Mouse (Mus musculus): ENCODE data around the gene Selenom.
A peak's percentile ranks its signal among the peaks of the same experiment; 100 is the strongest.

Selenom gene

DNA sequence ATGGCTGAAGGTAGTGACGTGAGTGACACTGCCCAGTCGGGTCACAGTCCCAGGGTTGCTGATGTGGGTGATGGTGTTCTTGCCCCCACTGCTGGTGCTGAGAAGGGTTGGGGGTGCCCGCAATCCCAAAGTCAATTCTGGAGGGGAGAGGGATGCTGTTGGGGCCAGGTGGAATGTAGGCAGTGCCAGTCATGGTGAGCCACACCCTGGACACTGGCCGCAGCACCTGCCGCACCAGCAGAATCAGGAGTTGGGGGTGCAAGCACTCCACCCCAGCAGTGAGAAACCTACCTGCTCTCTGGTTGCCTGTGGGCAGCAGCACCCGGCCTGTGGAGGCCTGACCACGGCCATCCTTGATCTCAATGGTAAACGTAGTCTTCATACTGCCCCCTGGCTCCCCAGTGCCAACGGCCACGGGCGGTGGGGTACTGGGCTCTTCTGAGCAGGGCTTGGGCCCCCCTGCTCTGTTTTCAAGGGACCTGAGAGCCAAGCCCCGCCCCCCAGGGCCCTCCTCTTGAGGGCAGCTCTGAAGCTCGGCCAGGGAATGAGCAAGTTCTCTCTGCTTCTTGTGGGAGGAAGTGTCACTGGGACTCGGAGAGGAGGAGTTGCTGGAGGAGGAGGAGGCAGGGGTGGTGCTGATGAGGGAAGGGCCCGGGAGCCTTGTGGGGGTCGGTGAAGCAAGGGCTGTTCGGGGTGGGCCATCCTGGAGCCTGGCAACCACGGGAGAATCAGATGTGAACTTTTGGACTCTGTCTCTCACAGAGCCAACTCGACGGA is 15.2 kb downstream of the Selenom start:
- no peak for DNase-seq (ENCODE audit: low read depth, low spot score)

DNA sequence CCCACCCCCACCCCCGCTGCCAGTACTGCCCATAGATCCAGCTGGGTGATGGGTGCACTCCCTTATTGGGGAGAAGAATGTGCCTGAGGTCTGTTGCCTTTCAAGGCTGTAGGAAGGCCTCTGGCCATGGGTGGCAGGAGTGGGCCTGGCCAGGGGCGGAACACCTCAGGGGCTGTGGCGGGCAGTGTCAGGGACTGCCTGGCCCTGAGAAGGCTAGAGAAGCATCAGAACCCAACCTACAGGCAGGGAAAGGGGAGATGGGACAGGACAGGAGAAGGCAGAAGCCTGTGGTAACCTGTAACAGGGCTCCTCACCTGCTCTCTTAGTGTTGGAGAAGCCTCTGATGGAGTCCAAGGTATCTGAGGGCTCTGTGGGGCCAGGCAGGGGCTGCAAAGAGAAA is 16.2 kb downstream of the Selenom start:
- DNase-seq (ENCODE audit: low read depth, low spot score) = no peak

DNA sequence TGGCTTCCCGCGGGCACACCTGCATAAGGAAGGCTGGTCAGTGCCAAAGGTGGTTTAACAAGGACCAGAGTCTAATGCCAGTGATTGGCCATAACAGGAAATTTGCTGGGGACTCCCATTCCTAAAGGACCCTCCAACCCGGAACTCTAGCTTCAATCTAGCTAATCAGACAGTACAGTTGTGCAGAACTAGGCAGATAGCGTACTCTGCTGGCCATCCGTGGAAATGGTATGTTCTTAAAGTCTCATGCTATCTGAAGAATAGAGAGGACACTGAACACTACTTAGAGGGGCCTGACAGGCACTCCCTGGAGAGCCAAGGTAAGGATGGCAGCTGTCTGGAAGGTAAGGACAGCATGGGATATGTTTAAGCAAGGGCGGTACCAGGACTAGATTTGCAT is 17.1 kb downstream of the Selenom start:
- no peak for DNase-seq (ENCODE audit: low read depth, low spot score)

DNA sequence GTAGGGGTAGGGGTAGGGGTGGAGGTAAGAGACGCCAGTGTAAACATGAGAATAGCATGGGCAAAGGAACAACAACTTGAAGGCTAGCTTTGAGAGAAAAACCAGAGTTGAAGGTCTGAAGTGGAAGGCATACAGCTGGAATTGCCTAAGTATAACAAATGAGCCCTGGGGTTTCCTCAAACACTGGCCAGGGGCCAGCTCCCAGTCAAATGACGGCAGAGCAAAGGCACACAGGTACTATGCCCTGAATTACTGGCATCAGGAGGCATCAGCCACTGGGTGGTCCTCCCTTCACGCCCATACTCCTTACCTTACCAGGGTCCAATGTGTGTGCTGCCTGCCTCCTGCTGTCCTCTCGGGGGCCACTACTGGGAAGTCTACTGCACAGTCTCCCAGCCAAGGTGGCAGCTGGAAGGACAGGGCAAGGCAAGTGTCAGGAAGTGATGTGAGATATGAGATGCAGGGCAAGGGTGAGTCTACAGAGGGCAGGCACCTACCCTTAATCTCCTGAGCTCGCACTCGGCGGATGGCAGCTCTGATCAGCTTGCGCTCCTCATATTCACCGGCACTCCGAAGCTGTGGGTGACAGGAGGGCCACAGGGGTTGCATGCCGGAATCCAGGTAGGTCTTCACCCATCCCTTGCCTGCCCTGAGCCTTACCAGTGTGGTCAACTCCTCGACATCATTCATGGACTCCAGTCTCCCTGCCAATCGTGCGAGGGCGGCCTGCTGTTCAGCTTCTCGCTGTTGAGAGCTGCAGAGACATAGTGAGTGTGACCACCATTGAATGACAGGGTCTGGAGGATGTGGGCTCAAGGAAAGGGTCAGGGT is 17.8 kb downstream of the Selenom start:
- no peak for DNase-seq (ENCODE audit: low read depth, low spot score)

DNA sequence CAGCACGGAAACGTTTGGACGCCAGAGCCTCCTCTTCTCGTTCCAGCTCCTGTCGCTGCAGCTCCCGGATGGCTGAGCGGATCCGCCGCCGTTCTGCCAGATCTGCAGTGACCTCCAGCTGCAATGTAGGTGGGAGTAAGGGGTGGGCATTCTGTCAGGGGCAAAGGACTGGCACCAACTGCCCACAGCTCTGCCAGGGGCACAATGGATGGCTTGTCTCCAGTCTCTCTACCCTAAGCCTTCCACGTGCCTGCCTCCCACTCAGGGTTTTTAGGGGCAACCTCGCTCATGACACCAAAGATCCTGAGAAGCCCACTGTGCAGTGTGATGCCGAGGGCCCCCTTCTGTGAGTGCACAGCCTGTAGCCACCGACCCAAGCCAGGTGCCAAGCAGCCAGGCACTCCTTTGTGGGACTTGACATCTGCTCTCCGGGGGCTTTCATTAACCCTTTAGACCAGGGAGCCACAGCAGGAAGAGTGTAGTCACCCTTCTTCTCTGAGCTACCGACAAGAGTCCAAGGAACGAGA is 19.0 kb downstream of the Selenom start:
- DNase-seq (ENCODE audit: low read depth, low spot score) = no peak

DNA sequence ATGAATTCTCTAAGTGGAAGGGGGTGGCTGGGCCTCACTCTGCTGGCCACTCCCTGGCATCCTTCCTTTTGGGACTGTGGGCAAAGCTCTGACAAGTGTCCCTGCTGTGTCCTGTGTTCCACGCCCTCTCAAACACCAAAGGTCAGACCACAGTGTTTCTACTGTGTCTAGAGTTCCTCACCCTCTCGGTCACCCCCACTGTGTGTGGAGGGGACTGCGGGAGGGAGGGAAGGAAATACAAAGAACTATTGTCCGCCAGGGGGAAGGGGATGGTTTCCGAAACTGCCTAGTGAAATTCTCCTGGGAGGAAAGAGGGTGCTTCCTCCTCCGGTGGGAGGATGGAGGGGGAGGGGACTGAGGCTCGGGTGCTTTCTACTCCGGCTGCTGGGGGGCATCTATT is 20.5 kb downstream of the Selenom start:
- DNase-seq (ENCODE audit: low read depth, low spot score) = no peak

DNA sequence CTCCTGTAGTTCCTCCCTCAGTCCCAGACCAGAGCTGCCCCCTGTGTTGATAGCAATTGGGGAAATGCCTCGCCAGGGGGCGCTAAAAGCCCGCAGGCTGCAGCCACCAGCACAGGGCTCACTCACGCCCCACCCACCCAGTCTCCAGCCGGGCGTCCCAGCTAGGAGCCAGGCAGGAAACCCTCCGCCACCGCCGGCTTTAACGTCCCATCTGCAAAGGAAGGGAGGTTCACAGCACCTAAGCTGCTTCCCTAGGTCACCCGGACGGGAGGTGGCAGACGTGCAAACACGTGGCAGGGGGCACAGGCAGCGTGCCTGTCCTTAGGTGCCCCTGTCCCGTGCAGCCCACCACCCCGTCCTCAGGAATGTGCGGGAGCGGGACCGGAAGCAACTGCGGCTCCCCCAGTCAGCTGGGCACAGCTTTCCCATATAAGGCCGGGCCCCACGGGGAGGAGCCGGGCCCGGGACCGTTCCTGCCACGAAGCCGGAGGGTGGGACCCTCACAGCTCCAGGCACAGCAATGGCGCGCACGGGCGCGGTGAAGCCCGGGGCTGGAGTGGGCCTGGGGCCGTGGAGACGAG is 21.0 kb downstream of the Selenom start:
- peak; percentile 91 for DNase-seq (ENCODE audit: low read depth, low spot score)

DNA sequence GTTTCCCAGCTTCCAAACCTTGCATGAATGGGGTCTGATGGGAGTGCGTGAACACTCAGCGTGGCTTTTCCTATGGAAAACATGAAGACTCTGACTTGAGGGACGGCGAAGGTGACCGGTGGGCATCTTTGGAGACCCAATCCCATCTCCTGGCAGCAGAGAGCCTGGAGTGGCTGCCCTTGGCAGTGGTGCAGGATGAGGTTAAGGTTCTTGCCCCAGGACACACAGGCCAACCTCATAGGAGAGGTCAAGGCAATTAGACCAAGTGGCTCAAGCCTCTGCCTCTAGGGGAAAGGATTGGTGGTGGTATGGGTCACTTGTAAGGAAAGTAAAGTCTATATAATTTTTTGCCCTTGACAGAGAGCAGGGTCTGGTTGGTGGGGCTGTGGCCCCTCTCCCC is 21.6 kb downstream of the Selenom start:
- no peak for DNase-seq (ENCODE audit: low read depth, low spot score)

DNA sequence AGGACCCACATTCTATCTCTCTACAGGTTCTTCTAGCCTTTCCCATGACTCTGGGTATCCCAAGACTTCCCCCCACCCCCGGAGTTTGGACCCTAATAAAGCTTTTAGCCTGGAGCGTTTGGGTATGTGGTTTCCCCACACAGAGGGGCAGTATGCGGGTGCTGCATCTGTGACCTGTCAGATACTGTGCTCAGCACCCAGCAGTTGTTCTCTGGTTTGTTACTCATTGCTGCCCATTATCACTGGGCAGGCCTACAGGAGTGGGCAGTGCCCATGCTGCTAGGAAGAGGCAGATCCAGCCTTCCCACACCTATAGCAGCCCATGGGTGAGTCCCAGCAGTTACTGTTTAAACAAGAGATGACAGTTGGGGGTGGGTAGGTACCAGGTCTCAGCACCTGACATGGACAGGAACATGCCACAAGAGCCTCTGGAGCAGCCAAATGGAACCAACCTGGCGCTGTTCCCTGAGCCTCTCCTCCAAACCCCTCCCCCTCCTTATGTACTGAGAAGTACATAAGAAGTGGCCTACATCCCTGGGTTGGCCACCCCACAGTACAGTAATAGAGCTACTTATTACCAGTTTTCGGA is 22.4 kb downstream of the Selenom start:
- DNase-seq (ENCODE audit: low read depth, low spot score) = no peak

DNA sequence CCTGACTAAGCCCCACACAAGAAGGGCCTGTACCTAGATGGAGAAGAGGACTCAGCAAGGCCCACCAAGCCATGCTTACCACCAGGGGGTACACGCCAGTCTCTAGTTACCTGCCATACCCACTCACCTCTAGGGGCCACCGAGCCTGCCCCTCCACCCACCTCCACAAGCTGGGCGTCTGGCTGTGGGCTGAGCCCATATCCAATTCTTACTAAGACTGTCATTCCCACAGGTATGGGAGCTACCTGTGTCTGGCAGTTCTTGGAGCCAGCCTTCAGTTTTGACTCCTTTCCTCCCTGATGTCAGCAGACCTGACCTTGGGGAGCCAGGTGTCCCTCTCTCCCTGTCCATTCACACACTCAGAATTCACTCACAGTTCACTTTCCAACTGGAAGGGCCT is 23.2 kb downstream of the Selenom start:
- DNase-seq (ENCODE audit: low read depth, low spot score) = peak; percentile 21

DNA sequence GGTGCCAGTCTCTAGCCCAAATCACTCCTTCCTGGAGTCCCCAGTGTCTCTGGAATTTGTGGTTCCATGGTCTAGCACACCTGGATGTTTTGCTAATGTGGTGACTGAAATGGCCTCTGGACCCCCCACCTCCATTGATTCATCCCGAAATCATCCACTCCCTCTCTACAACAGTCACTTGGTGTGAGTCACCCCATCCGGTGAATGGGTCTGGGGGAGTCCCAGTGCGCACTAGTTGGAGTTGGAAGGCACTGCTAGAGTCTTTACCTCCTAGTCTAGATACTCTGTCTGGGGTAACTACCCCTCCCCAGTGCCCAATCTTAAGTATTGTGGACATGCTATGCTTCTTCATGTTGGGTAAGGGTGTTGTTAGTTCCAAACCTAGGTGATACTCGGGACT is 23.9 kb downstream of the Selenom start:
- no peak for DNase-seq (ENCODE audit: low read depth, low spot score)

DNA sequence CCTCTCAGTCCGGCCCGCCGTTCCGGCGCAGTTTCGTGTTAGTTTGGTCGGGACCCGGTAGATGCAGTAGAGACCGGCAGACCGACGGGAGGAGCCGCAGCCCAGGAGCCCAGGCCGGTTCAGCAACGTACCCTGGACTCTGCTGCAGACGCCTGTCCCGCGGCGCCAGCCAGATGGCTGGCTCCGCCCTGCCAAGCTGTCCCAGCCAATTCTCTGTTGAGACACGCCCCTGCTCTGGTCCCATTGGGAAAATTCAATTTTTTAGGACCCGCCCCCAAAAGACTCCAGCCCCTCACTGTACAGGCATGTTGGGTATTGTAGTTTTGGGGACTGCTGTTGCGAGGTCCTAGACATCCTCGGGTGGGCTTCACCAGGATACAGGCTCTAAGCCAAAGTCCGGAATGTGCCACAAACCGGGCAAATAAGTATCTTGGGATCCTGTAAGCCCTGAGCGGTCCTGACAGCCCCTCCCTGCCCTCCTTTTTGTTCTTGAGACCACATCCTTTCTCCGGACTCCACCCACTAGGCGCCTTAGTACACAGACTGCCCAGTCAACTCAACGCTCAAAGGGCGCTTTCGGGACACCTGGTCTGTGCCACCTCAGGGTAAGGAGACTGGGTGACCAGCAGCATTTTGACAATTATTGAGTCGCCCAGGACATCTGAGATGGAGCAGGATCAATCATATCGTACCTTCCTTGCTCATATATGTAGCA is 24.8 kb downstream of the Selenom start:
- peak; percentile 83 for DNase-seq (ENCODE audit: low read depth, low spot score)

DNA sequence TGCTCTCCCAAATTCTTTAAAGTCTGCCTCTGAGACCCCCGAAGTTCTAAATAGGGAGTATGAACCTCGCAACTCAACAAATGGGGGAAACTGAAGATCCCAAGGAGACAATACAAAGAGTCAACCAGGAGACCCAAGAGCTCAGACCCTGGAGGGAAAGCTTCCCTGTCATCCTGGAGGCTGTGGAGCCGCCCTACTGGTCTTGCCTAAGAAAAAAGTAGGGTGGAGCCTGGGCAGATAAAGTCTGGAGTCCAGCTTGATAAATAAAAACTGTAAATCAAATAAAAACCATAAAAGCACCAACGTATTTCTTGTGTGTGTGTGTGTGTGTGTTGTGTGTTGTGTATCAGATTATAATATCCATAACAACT is 25.3 kb downstream of the Selenom start:
- no peak for DNase-seq (ENCODE audit: low read depth, low spot score)

DNA sequence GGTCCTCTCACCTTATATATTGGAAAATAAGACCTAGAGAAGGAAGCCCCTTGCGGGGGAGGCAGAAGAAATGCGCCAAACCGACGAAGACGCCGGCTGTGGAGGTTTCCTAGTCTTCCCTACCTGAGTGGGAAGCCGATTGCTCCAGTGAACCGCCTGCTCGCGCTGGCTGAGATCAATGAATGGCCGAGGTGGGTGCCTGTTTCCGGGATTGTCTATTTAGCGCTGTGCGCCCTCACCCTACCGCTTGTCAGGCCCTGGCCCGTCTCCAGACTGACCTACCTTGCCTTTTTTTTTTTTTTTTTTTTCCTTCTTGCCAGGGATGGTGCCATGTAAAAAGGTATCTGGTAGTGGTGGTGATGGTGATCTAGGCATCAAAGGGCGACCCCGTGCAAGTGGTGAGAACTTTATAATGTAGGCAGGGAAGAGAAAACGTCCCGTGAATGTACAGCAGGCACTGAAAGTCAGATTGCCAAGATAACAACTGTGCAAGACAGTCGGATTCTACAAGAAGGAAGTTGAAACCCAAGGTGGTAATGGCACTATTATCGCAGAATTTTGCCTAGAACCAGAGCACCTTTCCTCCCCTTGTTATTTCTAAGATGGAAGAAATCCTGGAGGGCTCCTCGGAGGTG is 26.1 kb downstream of the Selenom start, which contains the start of gene Smtn:
TSS of gene Smtn (minus strand) at position 162 of the 635 bp plus-strand sequence.
- DNase-seq (ENCODE audit: low read depth, low spot score) = no peak

DNA sequence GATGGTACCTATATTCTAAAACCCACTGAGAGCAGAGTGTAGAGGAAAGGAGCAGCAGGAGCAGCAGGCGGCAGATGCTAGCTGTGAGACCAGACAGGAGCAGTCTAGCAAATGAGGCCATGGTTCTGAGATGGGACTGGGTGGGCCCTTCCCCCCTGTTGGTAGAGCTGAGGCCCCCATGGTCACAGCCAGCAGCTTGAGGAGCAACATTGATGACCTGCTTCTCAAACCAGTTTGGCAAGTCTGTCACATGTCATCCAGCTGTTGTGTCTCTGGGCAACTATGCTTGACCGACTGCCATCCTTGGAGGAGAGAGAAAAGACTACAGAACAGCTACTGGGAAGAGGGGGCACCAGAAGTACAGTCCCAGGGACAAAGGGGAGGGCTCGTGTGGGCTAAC is 27.4 kb downstream of the Selenom start:
- DNase-seq (ENCODE audit: low read depth, low spot score) = no peak

DNA sequence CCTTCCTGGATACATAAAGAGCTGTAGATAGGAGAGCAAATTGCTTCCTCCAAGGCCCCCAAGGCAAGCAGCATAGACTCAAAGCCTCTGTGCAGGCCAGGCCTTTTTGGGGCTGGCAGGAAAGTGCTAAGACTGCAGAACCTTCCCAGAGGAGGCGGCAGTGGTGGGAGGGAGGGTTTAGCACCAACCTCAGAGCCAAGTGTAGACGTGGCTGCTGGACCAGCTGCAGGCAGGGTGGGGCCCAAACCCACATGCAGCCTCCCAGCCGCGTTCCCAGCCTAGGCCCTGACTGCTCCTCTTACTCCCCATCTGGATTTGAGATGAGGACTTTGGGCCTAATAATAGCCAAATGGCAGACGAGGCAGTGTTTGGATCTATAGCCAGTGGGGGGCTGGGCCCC is 28.5 kb downstream of the Selenom start:
- no peak for DNase-seq (ENCODE audit: low read depth, low spot score)

DNA sequence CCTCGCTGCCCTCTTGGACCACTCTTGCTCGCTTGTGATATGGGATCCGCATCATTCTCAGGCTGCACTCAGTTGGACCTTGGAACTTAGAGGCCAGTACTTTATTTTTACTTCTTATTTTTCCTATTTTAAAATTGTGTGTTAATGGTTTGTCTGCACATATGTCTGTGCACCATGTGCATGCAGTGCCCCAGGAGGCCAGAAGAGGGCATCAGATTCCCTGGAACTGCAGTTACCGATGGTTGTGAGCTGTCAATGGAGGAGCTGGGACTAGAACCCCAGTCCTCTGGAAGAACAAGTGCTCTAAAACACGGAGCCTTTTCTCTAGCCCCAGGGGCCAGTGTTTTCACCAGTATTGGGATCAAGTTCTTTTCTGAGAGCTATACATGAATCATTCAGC is 29.9 kb downstream of the Selenom start:
- no peak for DNase-seq (ENCODE audit: low read depth, low spot score)

DNA sequence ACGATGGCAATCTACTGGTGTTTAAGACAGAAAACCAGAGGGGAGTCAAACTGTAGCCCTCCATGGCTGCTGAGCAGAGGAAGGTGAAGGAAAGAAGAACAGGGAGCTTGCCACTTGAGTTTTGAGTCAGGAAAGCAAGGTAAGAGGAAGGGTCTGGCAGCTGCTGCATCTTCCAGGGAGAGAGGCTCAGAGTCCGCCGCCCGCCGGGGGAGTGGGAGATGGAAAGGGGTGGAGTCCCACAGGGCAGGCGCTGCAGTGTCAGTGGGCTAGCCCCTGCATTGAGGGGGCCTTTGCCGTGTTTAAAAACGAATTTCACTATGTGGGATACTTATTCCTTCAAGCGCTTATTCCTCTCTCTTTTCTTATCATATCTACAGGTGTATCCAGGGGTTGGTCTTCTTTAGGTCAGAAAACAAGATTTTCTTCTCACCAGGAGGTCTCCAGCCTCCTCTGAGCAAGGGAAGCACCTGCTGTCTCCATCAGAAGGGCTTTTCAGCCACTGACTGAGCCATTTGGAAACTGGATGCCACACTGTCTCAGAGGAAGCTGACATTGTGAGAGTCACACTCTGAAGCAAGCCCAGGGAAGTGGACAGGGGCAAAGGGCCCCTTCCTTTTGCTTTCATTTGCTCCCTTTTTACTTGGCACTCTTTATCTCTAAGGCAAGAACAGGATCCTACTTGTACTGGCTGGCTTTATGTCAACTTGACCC is 31.2 kb downstream of the Selenom start:
- no peak for DNase-seq (ENCODE audit: low read depth, low spot score)

DNA sequence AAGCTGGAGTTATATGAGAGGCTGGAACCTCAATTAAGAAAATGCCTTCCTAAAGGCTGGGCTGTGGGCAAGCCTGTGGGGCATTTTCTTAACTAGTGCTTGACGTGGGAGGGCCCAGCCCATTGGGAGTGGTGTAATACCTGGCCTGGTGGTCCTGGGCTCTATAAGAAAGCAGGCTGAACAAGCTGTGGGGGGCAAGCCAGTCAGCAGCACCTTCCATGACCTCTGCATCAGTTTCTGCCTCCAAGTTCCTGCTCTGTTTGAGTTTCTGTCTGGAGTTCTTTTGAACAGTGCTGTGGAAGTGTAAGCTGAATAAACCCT is 31.7 kb downstream of the Selenom start:
- DNase-seq (ENCODE audit: low read depth, low spot score) = no peak

DNA sequence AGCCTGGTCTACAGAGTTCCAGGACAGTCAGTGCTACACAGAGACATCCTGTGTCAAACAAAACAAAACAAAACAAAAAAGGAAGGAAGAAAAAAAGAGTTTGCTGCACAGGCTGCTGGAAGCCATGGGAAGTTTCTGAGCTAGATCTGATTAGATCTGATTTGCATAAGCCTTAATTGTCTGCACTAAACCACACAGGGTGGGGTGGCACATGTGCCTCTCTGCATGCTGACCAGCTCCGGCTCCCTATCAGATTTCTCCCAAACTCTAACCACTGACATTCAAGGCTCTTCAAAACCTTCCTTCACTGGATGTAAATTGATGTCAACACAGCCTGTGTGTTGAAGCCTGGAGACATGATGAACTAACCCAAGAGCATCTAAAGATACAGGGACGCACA is 32.6 kb downstream of the Selenom start:
- DNase-seq (ENCODE audit: low read depth, low spot score) = peak; percentile 19

All from CD4-positive helper T cell, adult 2 months (primary cell).